Mouse (Mus musculus) urinary bladder, adult 18-20 months (tissue): ENCODE measurements at regions not wholly inside any gene's neighbourhood (a gene's known extent, or its start where the extent isn't known, plus 50 kb on each side); places are given as distances from the start of the nearest gene placed in this dataset.

Experiments used
- DNase-seq, 2 experiments: peaks; one replicate each; pipeline ENCODE4 v3.0.0; 2022; ENCODE audit warnings: low spot score in 2 of 2, mixed read lengths in 2 of 2

DNA sequence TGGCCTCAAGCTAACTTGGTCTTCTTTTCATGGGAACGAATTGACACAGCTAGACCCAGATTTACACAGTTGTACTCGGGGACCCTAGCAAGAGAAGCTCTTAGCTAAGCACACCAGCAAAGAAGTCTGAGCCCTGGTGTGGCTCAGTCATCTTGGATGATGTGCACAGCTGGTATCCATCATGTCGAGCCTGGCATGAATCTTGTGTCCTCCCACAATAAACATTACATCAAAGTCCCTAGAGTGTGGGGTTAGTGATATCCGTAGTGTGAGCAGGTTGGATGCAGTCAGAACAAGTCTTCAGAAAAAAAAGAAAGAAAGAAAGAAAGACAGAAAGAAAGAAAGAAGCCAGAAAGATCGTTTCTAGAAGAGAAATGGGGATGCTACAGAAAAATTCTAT, 52.1 kb upstream of the Hmcn1 start:
- no peak for DNase-seq

DNA sequence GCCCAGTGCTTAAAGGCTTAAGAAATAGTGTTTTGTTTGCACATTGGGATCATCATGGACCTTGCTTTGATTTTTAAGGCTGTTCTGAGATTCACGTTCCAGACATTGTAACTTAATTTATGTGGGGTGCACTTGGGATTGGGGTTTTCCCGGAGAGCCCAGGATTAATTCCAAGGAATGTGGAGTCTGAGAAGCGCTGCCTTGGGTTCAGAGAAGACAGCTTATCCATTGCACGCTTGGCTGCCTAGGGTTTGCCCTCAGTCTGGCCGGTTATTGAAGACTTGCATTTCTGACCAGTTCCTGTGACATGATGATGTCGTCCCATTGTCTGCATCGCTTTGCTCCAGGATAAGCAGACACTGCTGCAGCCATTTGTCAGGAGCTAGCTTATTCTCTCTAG, 53.4 kb upstream of the Hmcn1 start:
- no peak for DNase-seq

DNA sequence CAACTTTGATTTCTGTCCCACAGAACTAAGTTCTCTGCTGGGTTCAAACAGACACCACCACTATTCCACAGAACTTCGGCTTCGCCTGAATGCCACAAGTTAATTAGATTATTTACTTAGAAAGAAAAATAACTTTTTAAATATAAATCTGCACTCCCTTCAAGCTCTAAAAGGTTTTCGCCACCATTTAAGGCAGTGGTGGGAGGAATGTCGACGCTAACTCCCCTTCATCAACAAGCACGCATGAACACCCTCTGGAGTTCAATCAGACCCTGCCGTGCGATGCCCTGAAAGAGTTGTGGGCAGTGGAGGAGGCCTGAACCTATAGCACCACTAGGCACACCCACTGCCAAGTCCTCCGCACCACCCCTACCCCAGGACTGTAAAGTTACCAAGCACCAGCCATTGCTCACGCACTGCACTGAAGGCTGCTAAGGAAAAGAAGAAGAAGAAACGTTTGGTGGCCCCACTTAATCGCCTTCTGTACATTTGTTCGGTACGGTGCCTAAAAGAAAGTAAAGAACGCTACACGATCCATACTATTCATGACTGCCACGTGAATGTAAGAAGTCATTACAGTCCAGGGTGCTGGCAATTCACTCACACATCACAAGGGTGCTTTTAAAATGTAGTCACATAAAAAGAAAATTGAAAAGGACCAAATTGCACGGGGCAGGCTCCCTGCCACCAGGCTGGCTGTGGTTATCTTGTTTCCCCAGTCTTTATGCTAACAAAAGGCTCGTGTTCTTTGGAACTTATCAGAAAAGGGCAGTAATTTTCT, 56.7 kb upstream of the Hmcn1 start:
- DNase-seq, result no peak

DNA sequence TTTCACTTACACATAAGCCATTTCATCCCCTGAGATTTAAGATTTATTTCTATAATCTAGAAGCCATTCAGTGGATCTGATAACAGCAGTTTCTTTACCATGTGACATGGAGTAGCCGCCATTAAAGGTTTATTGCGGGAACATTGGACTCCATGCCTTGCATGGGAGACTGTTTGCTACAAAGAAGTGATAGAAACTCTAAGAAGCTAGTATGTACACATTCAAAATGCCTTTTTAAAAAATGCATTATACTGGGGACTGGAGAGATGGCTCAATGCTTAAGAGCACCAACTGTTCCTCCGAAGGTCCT, 57.2 kb upstream of the Hmcn1 start:
- DNase-seq, result no peak

DNA sequence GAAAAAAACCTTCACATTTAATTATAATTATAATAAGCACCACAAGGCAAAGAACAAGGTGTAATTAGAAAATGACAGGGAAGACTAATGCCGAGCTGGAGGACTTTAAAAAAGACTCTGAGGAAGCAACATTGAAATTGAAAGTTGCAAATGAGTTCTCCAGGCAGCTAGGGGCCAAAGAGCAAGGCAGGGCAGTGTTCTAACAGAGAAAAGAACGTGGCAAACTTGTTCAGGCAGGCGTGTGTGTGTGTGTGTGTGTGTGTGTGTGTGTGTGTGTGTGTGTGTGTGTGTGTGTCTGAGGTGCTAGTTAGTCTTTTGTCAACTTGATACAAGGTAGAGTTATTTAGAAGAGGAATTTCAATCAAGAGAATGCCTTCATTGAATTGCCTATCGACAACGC, 60.0 kb upstream of the Hmcn1 start:
- DNase-seq, result no peak

DNA sequence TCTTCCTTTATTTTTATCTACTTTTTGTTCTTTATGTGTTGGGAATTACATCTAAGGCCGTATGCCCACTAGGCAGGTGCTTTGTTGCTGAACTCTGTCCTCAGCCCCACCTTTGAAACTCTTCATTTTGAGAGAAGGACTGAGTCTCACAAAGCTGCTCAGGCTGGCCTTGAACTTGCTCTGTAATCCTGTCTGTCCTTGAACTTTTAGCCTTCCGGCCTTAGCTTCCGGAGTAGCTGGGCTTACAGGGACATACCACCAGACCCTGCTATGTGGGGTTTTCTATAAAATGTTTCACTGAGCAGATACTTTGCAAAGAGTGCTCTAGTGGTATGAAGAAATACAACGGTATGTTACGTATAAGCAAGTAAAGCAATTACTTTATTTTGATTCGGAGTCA, 62.2 kb upstream of the Hmcn1 start:
- no peak for DNase-seq

DNA sequence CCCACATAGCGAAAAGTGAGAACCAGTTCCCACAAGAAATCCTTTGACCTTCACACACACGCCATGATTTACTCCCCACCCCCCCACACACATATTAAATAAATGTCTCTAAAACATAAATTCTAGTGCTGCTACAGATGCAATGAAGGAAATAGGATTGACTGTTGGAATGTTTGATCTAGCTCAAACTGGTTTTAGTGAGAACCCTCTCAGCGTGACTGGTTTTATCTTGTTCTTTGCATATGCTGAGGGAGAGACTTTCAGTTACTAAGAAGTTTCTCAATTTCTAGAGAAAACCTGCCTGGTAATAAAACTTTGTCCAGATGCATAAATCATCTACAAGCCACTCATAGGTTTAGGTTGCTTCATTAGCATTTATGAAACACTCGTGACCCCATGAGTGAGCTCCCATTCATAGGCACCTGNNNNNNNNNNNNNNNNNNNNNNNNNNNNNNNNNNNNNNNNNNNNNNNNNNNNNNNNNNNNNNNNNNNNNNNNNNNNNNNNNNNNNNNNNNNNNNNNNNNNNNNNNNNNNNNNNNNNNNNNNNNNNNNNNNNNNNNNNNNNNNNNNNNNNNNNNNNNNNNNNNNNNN, 66.4 kb upstream of the Hmcn1 start:
- DNase-seq, result no peak

DNA sequence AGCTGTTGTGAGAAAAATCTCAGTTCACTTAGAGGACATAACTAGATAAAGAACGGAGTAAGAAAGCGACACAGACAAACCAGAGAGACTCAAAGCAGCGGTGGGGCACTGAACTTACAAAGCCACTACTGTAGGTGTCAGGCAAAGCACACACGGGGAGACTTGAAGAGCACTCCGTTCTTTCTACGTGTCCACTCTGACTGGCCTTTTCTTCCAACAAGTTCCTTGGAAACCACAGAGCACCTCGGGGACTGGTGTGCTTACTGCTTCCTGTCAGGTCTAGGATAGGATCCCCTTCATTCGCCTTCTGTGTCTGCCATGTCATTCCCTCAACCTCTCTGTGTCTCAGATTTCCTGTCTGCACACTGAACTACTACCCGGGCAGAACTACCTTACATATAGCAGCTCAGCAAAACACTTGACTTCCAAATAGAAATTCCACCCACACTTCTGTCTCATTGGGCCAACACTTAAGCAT, 71.9 kb upstream of the Hmcn1 start:
- DNase-seq, result no peak

DNA sequence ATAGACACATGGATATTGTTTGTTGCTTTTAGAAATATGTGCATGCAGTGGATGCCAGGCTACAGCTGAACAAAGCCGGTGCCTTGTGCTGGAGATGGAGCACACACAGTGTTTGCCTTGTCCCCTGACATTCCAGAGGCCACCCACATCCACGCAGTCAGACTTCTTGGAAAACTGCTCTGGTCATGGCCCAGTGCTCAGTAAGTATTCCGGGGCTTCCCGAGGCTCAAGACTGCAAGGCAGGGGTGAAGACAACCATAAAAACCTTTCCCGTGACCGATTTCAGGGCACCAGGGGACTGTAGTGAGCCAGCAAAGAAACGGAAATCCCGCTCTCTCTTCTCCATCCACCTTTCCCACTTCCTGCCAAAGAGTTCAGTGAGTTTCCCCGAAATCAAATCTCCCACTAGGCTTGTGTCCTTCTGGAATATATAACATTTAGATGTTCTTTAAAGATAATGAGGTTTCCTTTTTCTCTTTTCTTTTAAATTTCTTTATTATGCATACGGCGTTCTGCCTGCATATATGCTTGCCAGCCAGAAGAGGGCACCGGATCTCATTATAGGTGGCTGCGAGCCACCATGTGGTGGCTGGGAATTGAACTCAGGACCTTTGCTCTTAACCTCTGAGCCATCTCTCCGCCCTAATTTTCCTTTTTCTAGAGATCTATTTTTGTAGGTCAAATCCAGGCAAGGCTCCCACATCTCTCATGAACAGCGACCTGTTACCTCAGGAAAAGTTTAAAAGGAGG, 73.3 kb upstream of the Hmcn1 start:
- no peak for DNase-seq

DNA sequence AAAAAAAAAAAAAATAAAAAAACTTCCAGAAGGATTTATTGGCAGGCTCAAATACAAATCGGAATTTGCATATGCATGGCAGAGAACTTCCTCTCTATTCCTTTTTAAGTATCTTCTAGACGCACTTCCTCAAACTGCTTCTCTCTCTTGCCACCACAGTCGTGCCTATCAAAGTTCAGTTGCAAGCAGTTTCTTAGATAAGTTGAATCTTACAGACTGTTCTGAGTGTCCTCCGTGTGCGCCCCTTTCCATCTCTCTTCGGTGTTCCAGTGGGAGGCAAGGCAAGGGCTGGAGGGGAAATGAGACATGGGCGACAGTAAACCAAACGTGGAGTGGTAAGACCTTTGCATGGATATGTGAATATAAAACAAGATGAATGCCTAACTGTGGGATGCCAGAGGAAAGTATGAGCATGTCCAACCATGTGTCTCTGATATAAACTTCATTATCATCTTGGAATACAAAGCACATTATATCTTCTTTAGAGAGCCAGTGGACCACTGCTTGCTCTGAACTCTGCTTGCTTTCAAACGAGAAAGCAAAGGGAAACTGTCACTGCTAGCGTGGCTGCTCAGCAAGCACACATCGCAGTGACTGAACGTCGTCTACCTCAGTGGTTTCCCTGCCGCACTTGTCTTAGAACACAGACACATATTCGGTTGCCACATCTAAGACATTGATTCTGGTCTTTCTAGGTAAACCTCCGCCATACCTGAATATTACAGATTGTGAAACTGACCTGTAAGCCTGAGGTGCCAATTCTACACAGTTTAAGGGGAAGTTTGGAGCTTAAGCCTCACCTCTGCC, 81.5 kb upstream of the Hmcn1 start:
- no peak for DNase-seq

DNA sequence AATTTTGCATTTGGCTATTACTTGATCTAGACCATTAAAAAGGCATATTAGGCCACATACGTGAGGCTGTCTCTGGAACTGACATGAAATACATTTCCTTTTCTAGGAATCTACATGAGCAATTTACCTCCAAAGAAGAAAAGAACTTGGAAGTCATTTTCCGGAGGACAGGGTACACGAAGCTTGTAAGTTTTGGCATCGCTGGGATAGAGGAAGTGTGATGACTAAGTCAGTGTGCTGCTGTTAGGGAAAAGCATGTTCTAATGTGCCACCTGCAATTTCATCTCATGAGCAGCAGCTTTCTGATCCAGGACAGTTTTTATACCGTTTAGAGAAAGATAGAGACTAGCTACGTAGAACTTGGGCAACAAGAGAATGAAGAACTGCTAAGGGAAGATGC, 82.3 kb upstream of the Hmcn1 start:
- DNase-seq, result no peak

DNA sequence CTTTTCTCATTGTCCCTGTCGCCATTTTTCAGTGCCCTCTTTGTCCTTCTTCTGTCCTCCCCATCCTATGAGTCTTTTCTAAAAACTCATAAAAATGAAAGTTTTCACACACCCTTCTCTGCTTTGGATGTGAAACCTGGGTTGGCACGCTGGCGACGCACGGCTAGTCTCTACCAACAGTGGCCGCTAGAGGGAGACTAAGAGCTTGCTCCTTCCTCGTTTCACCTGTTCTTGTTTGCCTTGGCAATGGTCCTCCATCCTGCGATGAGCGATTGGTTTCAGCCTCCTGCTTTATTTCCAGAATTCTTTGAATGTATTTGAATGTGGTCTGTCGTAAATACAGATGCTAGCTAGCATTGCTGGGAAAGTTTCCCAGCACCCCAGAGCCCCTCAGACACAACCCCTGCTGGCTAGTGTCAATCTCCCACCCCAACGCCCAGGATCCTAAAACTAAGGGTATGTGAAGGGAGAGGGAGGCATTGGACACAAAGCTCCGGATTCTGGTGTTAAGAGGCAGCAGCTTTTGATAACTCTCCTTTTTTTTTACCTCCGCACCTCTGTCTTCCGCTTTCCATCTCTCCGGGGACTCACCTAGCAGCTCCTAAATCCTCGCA, 85.8 kb upstream of the Hmcn1 start:
- DNase-seq, result peak; percentile 47 to 60

DNA sequence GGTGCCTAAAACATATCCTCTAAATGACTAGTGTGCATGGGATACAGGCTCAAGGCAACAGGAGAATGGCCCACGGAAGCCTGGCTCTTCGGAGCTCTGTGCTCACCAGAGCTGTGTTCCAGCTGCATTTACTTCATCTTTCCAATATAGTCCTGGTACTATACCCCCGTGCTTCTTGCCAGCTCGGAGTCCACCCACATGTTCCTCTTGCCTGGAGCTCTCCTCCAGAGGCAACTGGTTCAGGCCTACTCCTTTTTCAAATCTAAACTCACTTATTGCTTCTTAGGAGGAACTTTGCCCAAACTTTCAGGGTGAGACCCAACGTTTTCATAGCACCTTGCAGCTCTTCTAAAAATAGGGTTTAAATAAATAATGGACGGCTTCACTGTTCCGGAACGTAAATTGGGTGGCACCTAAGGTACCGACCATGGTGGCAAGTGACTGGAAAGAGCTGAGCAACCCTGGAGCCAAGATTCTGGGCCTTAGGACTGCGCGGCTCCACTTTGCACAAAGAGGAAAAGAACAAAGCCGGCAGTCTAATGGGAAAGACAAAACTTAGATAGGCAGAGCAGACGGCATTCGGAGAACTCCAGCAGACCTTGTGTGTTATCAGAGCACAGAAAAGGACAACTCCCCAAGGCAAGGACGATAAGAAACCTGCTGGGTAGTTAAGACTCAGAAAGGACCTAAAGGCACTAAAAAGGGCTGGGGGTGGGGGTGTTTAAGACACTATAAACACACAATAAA, 86.6 kb upstream of the Hmcn1 start:
- DNase-seq, result no peak

DNA sequence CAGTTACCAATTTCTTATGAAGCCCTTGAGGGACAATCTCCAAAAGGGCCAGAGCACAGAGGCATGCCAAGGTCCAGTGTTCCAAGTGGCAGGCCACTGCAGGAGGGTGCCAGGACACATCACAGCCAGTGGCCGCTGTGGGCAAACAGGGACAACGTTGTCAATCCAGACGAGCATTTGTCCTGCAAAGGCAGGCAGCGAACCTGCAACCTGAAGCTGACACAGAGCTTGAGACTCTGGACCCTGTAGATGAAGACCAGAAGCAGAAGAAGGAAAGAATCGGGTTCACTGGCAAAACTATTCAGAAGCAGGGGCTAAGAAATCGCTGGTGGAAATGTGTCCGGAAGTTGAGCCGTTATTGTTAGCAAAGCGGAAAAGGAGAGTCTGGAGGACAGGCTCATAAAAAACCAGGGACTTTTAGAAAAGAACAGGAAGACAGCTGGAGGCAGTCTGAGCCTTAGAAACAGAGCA, 87.3 kb upstream of the Hmcn1 start:
- DNase-seq, result no peak

DNA sequence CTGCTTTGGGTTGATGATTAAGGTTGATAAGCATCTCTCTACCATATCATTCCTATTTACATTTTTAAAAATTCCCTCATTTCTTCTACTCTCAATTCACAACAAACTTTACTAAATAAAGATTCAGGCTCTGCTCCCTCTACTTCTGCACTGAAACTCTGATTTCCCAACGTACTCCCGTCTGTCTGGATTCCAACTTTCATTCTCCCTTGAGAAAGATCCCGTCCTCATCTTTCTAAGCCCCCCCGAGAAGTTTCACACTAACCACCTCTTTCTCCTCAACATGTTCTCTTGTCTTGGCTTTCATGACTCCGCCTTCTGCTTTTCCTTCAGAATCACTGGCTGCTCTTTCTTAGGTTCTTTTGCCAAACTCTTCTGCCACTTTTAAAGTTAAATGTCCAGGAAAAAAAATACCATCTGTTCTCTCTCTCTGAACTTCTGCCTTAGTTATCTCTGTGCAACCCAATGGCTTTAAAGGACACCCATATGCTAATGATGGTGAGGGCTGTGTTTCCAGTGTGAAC, 89.3 kb upstream of the Hmcn1 start:
- DNase-seq, result no peak

DNA sequence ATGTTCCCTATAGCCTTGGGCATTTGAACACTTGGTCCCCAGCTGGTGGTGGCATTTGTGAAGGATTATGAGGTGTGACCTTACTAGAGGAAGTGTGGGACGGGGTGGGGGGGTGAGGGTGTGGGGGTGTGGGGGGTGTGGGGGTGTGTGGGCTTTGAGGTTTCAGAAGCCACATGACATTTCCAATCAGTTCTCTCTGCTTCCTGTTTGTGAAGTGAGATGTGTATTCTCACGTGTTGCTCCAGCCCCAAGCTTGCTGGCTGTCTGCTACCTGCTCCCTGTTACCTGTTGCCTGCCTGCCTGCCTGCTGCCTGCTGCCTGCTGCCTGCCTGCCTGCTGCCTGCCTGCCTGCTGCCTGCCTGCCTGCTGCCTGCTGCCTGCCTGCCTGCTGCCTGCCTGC, 90.6 kb upstream of the Hmcn1 start:
- no peak for DNase-seq

DNA sequence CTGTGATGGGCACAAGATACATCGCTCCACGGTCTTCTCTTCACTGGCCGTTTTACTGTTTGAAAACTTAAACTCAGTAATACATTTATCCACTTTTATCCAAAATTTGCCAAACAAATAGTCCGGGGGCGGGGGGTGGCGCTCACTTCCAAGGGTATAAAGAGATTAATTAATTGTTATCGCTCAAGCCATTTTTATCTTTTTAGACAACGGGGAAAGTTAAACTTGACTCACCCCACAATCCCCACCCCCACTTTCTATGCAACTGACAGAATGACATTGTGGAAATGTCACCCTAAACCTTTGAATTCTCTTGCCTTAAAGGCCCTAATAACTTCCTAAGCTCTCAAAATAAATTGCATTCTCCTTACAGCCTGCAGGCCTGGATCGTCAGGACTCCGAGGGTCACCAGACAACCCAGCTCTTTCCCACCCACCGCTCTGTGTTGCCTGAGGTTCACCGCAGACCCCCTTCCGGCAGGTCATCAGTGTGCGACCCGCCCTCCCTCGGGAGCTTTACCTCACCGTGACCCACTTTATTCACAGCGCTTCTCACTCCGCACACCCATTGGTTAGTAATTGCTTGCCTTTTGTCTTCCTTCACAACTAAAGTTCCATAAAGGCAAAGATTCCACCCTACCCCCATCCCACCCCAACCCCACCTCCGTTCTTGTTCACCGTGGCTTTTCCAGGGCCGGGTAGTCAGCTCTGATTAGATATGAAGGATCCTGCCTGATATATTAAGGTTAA, 93.0 kb upstream of the Hmcn1 start:
- DNase-seq, result no peak

DNA sequence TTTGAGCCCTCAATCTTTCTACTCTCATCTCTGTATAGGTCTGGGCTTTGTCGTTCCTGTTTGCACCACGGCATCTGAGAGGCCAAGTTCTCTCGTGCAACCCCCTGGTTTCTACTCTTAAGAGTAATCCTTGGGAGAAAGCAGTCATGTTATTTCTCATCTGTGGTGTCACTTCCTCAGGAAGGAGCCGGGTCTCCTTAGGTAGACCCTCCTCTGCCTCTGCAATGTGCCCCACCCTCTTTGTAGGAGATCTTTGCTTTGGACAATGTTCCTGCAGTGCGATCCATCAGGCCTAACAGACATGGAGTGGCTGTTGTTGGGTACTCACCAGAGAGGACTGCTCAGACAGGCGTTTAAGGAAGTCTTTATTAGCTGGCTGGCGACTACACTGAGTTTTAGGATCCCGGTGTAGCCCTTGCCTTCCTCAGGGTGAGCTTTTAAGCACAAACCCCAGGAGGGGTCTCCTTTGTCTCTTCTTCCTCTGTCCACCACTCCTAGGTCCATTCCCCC, 94.0 kb upstream of the Hmcn1 start:
- no peak for DNase-seq

DNA sequence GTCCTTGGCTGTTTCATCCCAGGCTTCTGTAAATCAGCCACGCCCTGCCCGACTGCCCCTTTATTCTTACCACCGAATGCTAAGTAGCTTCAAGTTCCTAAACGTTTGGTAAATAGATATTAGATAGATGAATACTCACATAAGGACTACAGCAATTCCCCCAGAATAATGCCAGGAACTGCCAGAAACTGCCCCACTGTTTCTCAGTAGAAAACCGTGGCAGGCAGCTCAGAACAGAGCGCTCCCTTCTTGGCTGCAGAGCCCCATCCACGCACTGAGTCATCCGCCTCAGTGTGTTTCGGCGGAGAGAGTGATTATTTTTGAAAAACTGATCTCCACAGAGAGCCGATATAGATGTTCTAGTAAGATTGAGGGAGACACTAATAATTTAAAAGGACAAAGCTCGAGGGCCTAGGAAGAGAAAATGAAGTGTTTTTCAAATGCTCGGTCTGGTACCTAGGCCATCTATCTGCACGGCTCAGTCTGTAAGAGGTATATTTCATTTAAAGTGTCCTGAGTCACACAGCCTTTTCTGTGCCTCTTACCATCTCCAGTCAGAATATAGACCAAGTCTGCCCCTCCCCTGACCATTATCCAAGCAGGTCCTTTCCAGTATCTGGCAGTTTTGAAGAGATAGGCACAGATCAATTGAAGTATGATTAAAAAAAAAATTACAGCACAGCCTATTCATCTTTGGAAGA, 94.4 kb upstream of the Gm47985 start:
- DNase-seq, result no peak
